Mouse (Mus musculus) left cerebral cortex, adult 8-10 months (tissue): ENCODE measurements at regions not wholly inside any gene's neighbourhood (a gene's known extent, or its start where the extent isn't known, plus 50 kb on each side); places are given as distances from the start of the nearest gene placed in this dataset.

Experiments used
- DNase-seq, 2 experiments: peaks; one replicate each; pipeline ENCODE4 v3.0.0; 2022; ENCODE audit warnings: low spot score in 2 of 2

- no peak for DNase-seq
These were observed 362.8 kb upstream of the Pcsk5 start for GRCm38 (mm10) chr19:18200105-18200782.

GRCm38 (mm10) chr19:18189102-18189742 lies 351.8 kb upstream of the Pcsk5 start:
- no peak for DNase-seq

- DNase-seq: no peak
These were observed 350.9 kb upstream of the Pcsk5 start for GRCm38 (mm10) chr19:18188122-18188866.

- DNase-seq: no peak
These were observed 348.5 kb upstream of the Pcsk5 start for GRCm38 (mm10) chr19:18185767-18186554.

- DNase-seq: no peak
These were observed 347.8 kb upstream of the Pcsk5 start for GRCm38 (mm10) chr19:18185211-18185610.

- DNase-seq: no peak
These were observed 338.8 kb upstream of the Pcsk5 start for GRCm38 (mm10) chr19:18176200-18176599.

- DNase-seq: no peak
These were observed 309.1 kb upstream of the Pcsk5 start for GRCm38 (mm10) chr19:18146494-18146893.

GRCm38 (mm10) chr19:18130936-18131335 lies 293.5 kb upstream of the Pcsk5 start:
- DNase-seq: no peak

GRCm38 (mm10) chr19:18128786-18129185 lies 291.4 kb upstream of the Pcsk5 start:
- no peak for DNase-seq

GRCm38 (mm10) chr19:18106236-18106635 lies 268.8 kb upstream of the Pcsk5 start:
- DNase-seq: no peak

GRCm38 (mm10) chr19:18104590-18104989 lies 267.2 kb upstream of the Pcsk5 start:
- no peak for DNase-seq

GRCm38 (mm10) chr19:18101423-18102341 lies 264.2 kb upstream of the Pcsk5 start:
- no peak for DNase-seq

- no peak for DNase-seq
These were observed 245.9 kb upstream of the Pcsk5 start for GRCm38 (mm10) chr19:18083312-18083711.

- no peak for DNase-seq
These were observed 231.5 kb upstream of the Pcsk5 start for GRCm38 (mm10) chr19:18068919-18069318.

- DNase-seq: no peak
These were observed 230.5 kb upstream of the Pcsk5 start for GRCm38 (mm10) chr19:18067855-18068494.

GRCm38 (mm10) chr19:18057256-18057890 lies 219.9 kb upstream of the Pcsk5 start:
- DNase-seq: no peak

GRCm38 (mm10) chr19:18056414-18057254 lies 219.2 kb upstream of the Pcsk5 start:
- no peak for DNase-seq

GRCm38 (mm10) chr19:18050353-18050752 lies 212.9 kb upstream of the Pcsk5 start:
- DNase-seq: no peak

GRCm38 (mm10) chr19:18034225-18034624 lies 196.8 kb upstream of the Pcsk5 start:
- DNase-seq: no peak
